Mouse (Mus musculus) 3134 (cell line): ENCODE measurements around the gene Prkca.

ENCODE experiments used
- DNase-seq: peaks from one replicate; pipeline ENCODE4 v3.0.0-alpha.2; 2011; ENCODE audit warnings: low spot score; ENCODE audit not compliant: insufficient read length; ENCODE audit errors: extremely low read depth

Prkca gene

DNA sequence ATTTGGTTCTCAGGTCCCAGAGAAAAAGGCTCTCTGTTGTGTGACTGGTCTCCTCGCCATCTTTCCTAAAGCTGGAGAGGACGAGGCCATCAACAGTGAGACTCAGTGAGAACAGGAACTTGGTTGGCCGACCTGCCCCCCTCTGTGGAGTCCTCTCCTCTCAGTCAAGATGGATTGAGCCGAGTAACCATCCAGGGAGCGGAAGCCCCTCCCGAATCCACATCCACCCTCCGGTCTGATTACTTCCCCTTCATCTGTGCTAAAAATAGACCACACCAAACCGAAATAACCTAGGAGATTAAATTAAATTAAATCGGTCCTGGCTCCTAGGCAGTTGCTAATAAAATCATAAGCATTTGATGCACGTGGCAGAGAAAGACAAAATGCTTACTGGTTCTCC, 311.2 kb downstream of the Prkca start:
- DNase-seq: no peak

GRCm38 (mm10) chr11:108030956-108031604, 312.6 kb downstream of the Prkca start:
- no peak for DNase-seq

GRCm38 (mm10) chr11:108029321-108029720, 314.4 kb downstream of the Prkca start:
- no peak for DNase-seq

DNA sequence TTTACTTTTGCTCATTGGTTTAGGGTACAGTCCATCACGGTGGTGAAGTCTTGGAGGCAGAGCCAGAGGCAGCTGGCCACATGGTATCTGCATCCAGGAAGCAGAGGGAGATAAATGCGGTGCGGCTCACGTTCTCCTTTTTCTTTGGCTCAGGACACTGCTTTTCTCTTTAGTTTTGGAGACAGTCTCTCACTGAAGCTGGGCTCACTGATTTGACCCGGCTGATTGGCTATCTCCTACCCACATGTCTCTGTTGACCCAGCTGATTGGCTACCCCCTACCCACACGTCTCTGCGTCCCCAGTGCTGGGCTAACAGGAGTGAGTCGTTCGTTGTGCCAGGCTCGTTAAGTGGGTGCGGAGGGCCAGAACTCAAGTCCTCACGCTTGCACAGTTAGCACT, 315.3 kb downstream of the Prkca start:
- DNase-seq: no peak

DNA sequence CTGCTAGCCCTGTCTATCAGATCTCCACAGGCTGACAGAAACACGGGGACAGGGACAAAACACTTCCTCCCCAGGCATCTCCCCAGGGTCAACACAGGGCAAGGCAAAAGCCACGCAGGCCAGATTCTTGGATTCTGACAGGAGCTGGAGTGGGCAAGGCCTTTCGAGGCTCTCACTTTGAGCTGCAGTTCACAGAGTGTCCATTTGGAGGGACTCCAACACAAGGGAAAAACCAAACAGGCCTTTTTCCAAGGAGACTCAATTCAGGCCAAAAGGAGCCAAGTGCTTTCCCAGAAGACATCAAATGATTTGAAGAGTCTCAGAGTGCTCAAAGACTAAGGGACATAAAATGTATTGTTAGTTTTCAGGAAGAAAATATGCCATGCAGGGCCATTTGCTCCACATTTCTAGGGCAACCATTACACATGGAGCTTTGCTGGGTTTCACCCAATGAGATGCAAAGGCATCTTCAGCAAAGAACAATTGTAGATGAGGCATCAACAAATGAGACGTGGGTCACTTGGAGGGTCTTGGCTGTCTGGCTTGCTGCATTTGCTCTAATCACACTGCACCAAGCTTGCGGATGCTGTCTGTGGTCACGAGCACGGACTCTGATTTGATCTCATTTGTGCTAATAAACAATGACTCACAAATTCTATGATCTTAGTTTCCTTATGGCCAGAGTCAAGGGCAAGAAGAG, 317.9 kb downstream of the Prkca start:
- peak; percentile 43 for DNase-seq

- no peak for DNase-seq
These were observed 320.5 kb downstream of the Prkca start for GRCm38 (mm10) chr11:108023188-108023587.

GRCm38 (mm10) chr11:108020889-108021288, 322.8 kb downstream of the Prkca start:
- no peak for DNase-seq

GRCm38 (mm10) chr11:108015284-108015683, 328.4 kb downstream of the Prkca start:
- DNase-seq: no peak

GRCm38 (mm10) chr11:108013390-108013789, 330.3 kb downstream of the Prkca start:
- DNase-seq: no peak

DNA sequence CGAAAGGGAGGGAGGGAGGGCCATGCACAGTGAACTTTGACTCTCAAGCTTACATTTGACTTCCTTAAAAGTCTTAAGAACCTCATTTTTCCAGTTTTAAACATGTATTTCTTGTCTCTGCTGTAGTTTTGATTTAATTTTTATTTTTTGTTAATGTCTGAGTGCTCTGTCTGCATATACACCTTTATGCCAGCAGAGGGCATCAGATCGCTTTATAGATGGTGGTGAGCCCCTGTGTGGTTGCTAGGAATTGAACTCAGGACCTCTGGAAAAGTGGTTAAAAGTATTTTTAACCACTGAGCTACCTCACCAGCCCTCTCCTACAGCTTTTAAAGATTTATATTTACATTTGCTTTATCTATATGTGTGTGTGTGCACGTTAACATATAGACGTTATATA, 333.3 kb downstream of the Prkca start:
- DNase-seq: no peak

DNA sequence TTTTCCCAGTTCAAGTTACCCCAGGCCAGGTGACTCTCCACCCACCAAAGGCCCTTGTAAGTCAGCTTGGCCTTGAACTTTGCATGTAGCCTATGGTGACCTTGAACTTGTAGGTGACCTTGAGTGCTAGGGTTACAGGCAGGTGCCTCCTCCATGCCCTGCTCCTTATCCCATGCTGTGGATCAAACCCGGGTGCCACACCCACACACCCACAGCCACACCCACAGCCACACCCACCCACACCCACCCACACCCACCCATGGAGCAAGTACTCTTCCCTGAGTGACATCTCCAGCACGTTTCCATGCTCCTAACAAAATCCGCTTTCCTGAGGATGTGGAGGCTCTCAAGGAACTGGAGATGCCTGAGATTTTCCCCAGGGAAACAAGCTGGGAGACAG, 344.8 kb downstream of the Prkca start:
- no peak for DNase-seq

DNA sequence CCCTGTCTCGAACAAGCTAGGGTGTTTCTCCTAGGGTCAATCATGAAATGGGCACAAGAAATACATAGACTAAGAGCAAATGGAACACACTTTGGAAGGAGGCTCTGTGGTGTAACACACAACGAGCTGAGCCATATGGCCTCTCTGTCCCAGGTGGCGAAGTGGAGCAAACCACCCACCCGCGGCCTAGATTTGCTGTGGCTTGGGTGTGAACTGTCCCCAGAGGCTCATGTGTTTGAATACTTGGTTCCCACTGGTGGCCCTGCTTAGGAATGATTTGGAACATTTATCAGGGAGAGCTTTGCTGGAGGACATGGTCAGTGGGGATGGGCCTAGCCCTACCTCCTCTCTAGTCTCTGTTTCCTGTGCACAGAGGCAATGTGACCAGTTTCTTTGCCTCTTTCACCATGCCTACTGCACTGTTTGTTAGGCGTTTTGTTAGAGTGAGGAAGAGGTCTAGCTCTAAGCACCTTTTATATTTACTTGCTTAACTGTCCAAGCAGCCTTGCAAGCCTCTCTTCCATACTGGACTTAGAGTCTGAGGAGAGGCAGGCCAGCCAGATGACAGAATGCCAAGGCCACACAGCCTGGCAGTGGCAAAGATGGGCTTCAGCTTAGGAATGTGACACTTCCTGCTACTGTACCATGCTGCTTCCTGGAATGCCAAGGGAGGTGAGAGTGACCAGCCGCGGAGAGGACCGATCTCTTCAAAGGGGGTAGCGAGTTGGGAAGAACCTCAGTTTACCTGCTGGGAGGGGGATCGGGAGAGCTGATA, 346.6 kb downstream of the Prkca start:
- DNase-seq: no peak

DNA sequence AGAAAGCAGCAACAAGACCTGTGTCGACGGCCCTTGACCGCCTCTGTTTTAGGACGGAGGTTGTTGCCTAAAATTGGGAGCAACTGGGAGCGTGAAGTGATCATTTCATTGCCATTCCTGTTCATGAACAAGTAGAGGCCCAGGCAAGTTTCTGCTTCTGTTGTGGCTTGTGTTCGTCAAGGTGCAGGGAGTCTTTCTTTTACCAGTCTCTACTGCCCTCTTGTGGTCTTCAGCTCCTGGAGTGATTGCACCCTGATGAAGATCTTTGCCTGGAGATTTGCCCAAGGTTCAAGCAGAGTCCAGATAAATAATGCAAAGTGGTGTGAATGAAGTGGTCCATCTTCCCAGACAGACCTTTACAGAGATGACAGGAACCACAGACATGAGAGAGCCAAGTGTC, 349.2 kb downstream of the Prkca start:
- DNase-seq: no peak

- no peak for DNase-seq
These were observed 349.9 kb downstream of the Prkca start for GRCm38 (mm10) chr11:107993792-107994191.

GRCm38 (mm10) chr11:107992500-107992899, 351.2 kb downstream of the Prkca start:
- no peak for DNase-seq

- no peak for DNase-seq
These were observed 351.7 kb downstream of the Prkca start for GRCm38 (mm10) chr11:107991990-107992389.

GRCm38 (mm10) chr11:107989241-107989640, 354.5 kb downstream of the Prkca start:
- no peak for DNase-seq

GRCm38 (mm10) chr11:107985941-107986340, 357.8 kb downstream of the Prkca start:
- DNase-seq: peak; percentile 56

DNA sequence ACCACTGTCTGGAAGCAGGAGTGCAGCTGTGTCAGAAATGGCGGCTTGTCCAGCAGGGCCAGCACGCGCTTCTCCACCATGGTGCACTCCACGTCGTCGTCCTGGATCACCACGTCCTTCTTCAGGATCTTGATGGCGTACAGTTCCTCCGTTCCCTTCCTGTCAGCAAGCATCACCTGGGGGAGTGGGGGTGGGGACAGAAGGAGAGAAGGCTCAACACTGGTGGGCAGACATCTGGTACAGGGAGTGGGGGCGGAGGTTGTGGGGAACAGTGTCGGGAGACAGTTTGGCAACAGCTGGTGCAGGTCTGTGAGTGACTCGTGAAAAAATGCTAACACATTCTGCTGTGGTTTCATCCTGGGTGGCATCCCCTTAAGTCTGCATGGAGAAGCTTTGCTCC, 359.8 kb downstream of the Prkca start:
- DNase-seq: peak; percentile 20

GRCm38 (mm10) chr11:107983224-107983623, 360.5 kb downstream of the Prkca start:
- DNase-seq: no peak

- DNase-seq: no peak
These were observed 361.4 kb downstream of the Prkca start for GRCm38 (mm10) chr11:107982225-107982896.
